Mouse (Mus musculus): ENCODE results near the gene Defa25. TPM values are rescaled to one million over a fixed set of nuclear protein-coding genes. Genes with fewer than 3 reads are reported as not detected.
"Not testable (repeated sequence)": the region's sequence is repeated elsewhere in the genome, so short reads cannot be mapped to it uniquely, and the experiment has no call there.

Defa25 gene
- polyA plus RNA-seq (2012; ENCODE audit: insufficient read depth, low replicate concordance): not detected in 2 replicates

DNA sequence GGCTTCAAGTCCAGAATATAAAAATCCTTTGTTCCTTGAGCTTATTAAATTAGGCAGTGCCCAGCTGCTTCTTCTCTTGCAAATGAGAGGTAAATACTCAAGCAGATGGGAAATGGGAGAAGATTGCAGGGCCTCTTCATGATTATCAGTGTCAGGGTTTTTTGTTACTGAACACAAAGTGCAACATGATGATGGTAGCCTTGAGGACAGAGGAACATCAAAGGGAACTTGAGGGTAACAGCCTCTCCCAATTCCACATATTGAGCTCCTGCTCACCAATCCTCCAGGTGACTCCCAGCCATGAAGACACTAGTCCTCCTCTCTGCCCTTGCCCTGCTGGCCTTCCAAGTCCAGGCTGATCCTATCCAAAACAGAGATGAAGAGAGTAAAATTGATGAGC is at the start of gene Defa25:
Gene Defa25, plus strand, starts transcription at position 301 of the 400 bp plus-strand sequence.
- H3K4me3 ChIP-seq (replicated peaks); H3K27me3 ChIP-seq (replicated peaks); H3K4me1 ChIP-seq; H3K36me3 ChIP-seq (replicated peaks; ENCODE audit: low read length); H3K9me3 ChIP-seq: not testable (repeated sequence)

DNA sequence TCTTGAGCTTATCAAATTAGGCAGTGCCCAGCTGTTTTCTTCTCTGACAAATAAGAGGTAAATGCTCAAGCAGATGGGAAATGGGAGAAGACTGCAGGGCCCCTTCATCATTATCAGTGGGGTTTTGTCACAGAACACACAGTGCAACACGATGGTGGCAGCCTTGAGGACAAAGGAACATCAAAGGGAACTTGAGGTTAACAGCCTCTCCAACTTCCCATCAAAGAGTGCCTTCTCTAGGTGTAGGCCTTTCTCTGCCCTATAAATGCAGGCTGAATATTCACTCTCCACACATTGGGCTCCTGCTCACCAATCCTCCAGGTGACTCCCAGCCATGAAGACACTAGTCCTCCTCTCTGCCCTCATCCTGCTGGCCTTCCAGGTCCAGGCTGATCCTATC is 29.5 kb upstream of the Defa25 start, which contains the start of gene Defa23:
Gene Defa23, plus strand, starts transcription at position 301 of the 400 bp plus-strand sequence.
- H3K4me1 ChIP-seq; H3K4me3 ChIP-seq (replicated peaks); H3K27me3 ChIP-seq (replicated peaks); H3K36me3 ChIP-seq (replicated peaks; ENCODE audit: low read length); H3K9me3 ChIP-seq: not testable (repeated sequence)

DNA sequence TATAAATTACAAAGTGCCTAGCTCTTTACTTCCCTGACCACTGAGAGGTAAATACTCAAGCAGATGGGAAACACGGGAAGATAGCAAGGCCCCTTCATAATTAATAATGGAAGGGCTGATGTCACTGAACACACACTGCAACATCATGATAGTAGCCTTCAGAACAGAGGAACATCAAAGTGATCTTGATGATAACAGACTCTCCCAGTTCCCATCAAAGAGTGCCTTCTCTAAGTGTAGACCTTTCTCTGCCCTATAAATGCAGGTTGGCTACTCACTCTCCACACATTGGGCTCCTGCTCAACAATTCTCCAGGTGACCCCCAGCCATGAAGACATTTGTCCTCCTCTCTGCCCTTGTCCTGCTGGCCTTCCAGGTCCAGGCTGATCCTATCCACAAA is 19.5 kb upstream of the Defa25 start, which contains the start of gene Defa35:
Gene Defa35, plus strand, starts transcription at position 301 of the 400 bp plus-strand sequence.
- H3K36me3 ChIP-seq (replicated peaks; ENCODE audit: low read length); H3K4me1 ChIP-seq; H3K9me3 ChIP-seq; H3K27me3 ChIP-seq (replicated peaks); H3K4me3 ChIP-seq (replicated peaks): not testable (repeated sequence)

DNA sequence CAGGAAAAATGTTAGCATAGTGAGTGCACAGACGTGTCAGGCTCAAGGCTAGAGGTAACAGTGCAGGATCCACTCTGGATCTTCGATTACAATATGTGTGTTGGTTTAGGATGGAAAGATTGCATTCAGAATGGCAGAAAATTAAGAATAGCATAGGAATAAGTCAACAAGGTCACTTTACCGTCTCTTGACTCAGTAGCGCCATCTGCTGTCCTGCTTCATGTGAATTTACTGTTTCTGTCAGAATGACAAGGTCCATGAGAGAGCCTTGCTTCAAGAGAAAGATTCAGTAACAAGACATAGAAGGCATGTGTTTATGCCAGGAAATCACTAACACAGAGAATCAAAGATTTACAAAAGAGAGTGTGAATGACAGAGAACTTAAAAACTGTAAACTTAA is 8.9 kb downstream of the Defa25 start:
- Histone ChIP-seq H3K4me1 (no peaks in the 10 kb centered on the region), H3K36me3 (replicated peaks; ENCODE audit: low read length) (no peaks in the 10 kb centered on the region), H3K27me3 (replicated peaks) (no peaks in the 10 kb centered on the region), H3K4me3 (replicated peaks) (no peak overlapping the region), H3K9me3 (no peaks in the 10 kb centered on the region)
- no peak for TF ChIP-seq FLI1 (IDR thresholded peaks at IDR 0.05; ENCODE audit: low read length)
- TF ChIP-seq GATA1 (IDR thresholded peaks at IDR 0.05; ENCODE audit: borderline replicate concordance, low read length): no peak

DNA sequence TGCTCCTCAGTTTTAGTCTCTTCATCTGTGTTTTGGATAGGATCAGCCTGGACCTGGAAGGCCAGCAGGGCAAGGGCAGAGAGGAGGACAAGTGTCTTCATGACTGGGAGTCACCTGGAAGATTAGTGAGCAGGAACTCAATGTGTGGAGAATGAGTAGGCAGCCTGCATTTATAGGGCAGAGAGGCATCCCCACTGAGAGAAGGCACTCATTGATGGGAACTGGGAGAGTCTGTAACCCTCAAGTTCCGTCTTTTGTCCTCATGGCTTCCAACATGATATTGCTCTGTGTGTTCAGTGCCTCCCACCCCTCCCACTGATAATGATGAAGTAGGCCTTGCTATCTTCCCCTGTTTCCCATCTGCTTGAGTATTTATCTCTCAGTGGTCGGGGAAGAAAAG is 11.7 kb downstream of the Defa25 start, which contains the start of gene Gm14851:
Gene Gm14851, minus strand, starts transcription at position 101 of the 400 bp plus-strand sequence.
- H3K27me3 ChIP-seq (replicated peaks); H3K36me3 ChIP-seq (replicated peaks; ENCODE audit: low read length); H3K9me3 ChIP-seq; H3K4me3 ChIP-seq (replicated peaks); H3K4me1 ChIP-seq: not testable (repeated sequence)

DNA sequence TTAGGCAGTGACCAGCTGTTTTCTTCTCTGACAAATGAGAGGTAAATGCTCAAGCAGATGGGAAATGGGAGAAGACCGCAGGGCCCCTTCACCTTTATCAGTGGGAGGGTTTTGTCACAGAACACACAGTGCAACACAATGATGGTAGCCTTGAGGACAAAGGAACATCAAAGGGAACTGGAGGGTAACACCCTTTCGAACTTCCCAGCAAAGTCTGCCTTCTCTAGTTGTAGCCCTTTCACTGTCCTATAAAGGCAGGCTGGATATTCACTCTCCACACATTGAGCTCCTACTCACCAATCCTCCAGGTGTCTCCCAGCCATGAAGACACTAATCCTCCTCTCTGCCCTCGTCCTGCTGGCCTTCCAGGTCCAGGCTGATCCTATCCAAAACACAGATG is 50.1 kb downstream of the Defa25 start, which contains the start of gene Defa30:
Gene Defa30, plus strand, starts transcription at position 301 of the 400 bp plus-strand sequence.
- H3K4me3 ChIP-seq (replicated peaks); H3K36me3 ChIP-seq (replicated peaks; ENCODE audit: low read length); H3K4me1 ChIP-seq; H3K27me3 ChIP-seq (replicated peaks); H3K9me3 ChIP-seq: not testable (repeated sequence)

Other genes with a start within 250 kb of the Defa25 start
- not detected in 2 replicates for gene Defb33, start 191.8 kb upstream of the Defa25 start, polyA plus RNA-seq (2012; ENCODE audit: insufficient read depth, low replicate concordance)
- gene Gm15056, start 181.8 kb upstream of the Defa25 start, polyA plus RNA-seq (2012; ENCODE audit: insufficient read depth, low replicate concordance): not detected in 2 replicates
- gene Gm6040, start 162.4 kb upstream of the Defa25 start, polyA plus RNA-seq (2012; ENCODE audit: insufficient read depth, low replicate concordance): not detected in 2 replicates
- not detected in 2 replicates for gene AY761185, start 139.7 kb upstream of the Defa25 start, polyA plus RNA-seq (2012; ENCODE audit: insufficient read depth, low replicate concordance)
- not detected in 2 replicates for gene Defa21, start 58.9 kb upstream of the Defa25 start, polyA plus RNA-seq (2012; ENCODE audit: insufficient read depth, low replicate concordance)
- not detected in 2 replicates for gene Defa23, start 29.4 kb upstream of the Defa25 start, polyA plus RNA-seq (2012; ENCODE audit: insufficient read depth, low replicate concordance)
- not detected in 2 replicates for gene Defa35, start 19.4 kb upstream of the Defa25 start, polyA plus RNA-seq (2012; ENCODE audit: insufficient read depth, low replicate concordance)
- not detected in 2 replicates for gene Gm14851, start 11.6 kb downstream of the Defa25 start, polyA plus RNA-seq (2012; ENCODE audit: insufficient read depth, low replicate concordance)
- gene Defa30, start 50.2 kb downstream of the Defa25 start, polyA plus RNA-seq (2012; ENCODE audit: insufficient read depth, low replicate concordance): not detected in 2 replicates
- not detected in 2 replicates for gene Defa22, start 77.8 kb downstream of the Defa25 start, polyA plus RNA-seq (2012; ENCODE audit: insufficient read depth, low replicate concordance)
- not detected in 2 replicates for gene Defa31, start 107.2 kb downstream of the Defa25 start, polyA plus RNA-seq (2012; ENCODE audit: insufficient read depth, low replicate concordance)
- not detected in 2 replicates for gene Gm15293, start 117.1 kb downstream of the Defa25 start, polyA plus RNA-seq (2012; ENCODE audit: insufficient read depth, low replicate concordance)
- gene Gm15292, start 165.3 kb downstream of the Defa25 start, polyA plus RNA-seq (2012; ENCODE audit: insufficient read depth, low replicate concordance): not detected in 2 replicates
- not detected in 2 replicates for gene Defa27, start 231.1 kb downstream of the Defa25 start, polyA plus RNA-seq (2012; ENCODE audit: insufficient read depth, low replicate concordance)
- not detected in 2 replicates for gene Defa29, start 242.6 kb downstream of the Defa25 start, polyA plus RNA-seq (2012; ENCODE audit: insufficient read depth, low replicate concordance)